Mouse (Mus musculus) layer of hippocampus, adult 2 months (tissue): ENCODE measurements at regions not wholly inside any gene's neighbourhood (a gene's known extent, or its start where the extent isn't known, plus 50 kb on each side); places are given as distances from the start of the nearest gene placed in this dataset.

ENCODE experiments used
- DNase-seq, 2 experiments: peaks; one replicate each; pipeline ENCODE4 v3.0.0; 2022; ENCODE audit warnings: low spot score in 2 of 2
- H3K27ac ChIP-seq: fragments of 200-600 bp; 2 replicates; pipeline ENCODE4 v1.8.1; 2022
- H3K4me3 ChIP-seq: fragments of 200-600 bp; 2 replicates; pipeline ENCODE4 v1.8.1; 2022; ENCODE audit warnings: mild to moderate bottlenecking
- CTCF ChIP-seq: fragments of 200-600 bp; conservative IDR thresholded peaks from 2 replicates; pipeline ENCODE4 v1.8.1; 2022; ENCODE audit warnings: antibody characterized with exemption, mild to moderate bottlenecking, moderate library complexity

DNA sequence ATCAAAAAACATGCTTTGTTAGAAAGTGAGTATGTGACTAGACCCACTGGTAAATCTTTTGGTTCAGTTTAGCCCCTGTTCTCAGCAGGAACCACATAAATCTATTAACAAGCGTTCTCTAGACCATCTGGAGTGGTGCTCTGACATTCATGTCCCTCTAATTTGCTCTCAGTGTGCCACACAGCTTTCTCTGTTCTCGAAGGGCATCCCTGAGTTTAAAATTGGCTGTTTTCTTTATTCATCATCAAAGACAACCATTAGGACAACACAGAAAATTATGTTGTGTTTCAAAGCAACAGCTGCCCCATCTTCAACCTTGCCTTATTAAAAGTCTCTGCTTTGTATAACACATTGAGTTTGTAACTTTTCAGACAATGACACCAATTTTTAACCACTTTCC, 1124.1 kb downstream of the Stim2 start:
- no peak for TF ChIP-seq CTCF
- Histone ChIP-seq H3K27ac (no peak overlapping the region), H3K4me3 (no peak overlapping the region)
- no peak for DNase-seq

DNA sequence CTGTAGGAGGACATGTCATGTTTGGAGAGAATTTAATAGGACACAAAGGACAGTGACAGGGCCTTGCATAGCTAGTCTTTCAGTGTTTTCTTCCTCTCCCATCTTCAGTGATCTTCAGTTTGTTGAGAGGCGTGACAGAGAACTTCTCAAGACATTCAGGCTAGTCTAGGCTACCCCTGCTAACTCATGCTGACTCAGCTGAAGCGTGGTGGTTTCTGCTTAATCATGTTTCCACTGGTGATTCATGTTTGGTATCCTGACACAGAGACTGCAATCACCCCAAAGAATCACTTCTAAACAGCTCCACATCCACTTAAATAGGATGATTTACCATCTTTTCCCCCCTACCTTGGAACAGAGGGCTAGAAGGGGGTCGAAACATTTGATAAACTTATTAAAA, 1136.0 kb downstream of the Stim2 start:
- TF ChIP-seq CTCF = no peak
- Histone ChIP-seq H3K4me3 (no peak overlapping the region), H3K27ac (no peak overlapping the region)
- DNase-seq = no peak

DNA sequence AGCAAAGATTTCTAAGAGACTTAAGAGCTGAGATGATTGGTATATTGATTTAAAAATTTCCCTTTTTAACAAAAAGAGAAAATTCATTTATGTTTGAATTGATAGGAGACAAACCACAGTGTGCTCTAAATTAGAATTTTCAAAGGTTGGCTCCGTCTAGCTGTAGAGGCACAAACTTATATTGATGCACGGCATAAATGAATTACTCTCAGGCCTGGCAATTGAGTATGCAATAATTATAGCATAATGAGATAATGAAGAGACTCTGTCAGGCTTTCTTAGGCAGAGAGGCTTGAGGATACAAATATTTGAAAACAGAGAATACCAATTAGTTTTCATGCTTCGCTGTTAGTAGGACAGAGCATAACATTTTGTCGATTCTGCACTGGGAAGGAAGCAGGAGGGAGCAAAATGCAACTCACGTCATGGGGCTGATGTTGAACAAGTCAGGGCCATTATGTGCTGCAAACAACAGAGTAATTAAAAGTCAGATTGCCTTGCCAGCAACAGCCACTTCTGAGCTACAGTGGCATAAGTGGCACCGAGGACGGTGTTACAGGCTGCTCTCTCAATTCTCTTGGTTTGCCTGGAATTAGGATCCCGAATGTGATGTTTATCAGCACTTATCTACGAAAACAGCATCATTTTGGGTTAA, 1137.1 kb downstream of the Stim2 start:
- Histone ChIP-seq H3K27ac (no peak overlapping the region), H3K4me3 (no peak overlapping the region)
- TF ChIP-seq CTCF = no peak
- DNase-seq = no peak

- no peak for DNase-seq
- TF ChIP-seq CTCF = no peak
- Histone ChIP-seq H3K4me3 (no peak overlapping the region), H3K27ac (no peak overlapping the region)
Measured at GRCm38 (mm10) chr5:55138750-55139149, 1140.5 kb downstream of the Stim2 start.

GRCm38 (mm10) chr5:55147354-55147753, 1149.1 kb downstream of the Stim2 start:
- H3K4me3 ChIP-seq = no peak overlapping the region
- H3K27ac ChIP-seq = no peak overlapping the region
- no peak for DNase-seq
- 0 out of 2 replicates have a peak, but pooled peaks have one; percentile 11 for TF ChIP-seq CTCF

DNA sequence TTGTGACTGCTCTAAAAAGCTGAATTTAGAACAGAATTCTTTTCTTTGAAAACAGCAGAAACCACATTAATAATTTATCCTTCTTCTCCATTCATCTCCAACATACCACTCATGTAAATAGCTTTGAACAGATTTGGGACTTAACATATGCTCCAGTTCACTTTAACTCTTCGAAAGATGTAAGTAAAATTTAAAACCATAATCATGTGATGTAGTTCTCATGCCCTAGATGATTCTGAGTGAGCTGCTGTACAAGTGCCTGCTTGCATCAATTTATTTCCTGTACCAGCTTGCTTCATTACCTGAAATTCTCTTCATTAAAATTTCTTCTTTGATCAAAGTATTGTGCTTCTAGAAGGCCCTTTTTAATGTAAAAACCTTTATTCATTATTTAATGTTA, 1176.5 kb downstream of the Stim2 start:
- no peak for DNase-seq
- TF ChIP-seq CTCF = no peak
- H3K4me3 ChIP-seq = no peak overlapping the region
- H3K27ac ChIP-seq = no peak overlapping the region
